Mouse (Mus musculus): Measurements from ENCODE around the gene Smim7. TPM values are rescaled to one million over a fixed set of nuclear protein-coding genes. Genes with fewer than 3 reads are reported as not detected.

The Smim7 gene
- polyA plus RNA-seq, 1 experiment from 2014 or later, result 103 TPM

DNA sequence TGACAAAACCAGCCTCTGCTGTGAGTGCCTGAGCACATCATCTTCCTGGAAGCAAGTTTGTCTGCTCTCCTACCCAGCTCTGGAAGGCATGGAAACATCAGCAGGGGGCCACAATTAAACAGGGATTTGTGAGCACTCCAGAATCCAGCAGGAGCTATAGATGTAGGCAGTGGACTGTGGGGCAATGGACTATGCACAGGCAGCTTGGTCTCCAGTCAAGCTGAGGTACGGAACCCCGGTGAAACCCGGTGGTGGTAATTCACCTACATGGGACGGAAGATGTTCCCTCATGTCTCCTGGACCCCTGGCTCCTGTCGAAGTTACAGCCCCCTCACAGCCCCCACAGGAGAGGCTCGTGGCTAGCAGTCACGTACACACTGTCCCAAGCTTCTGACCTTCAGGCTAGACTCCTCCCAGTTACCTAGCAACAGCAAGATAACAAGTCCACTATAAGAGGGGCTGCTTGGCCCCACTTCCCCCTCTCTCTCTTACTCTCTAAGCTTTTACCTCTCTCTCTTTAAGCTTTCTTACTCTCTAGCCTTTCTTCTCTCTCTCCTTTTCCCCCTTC lies 53.4 kb downstream of the Smim7 start:
- no peaks in the 10 kb centered on the region for H3K36me3 ChIP-seq (ENCODE audit: control insufficient read depth, insufficient read depth, low read length)
- 71% methylated on average over 7 of the region's 7 CpGs for WGBS
- no peak for ATAC-seq
- H3K27me3 ChIP-seq (replicated peaks; ENCODE audit: control insufficient read depth, insufficient read depth, low read length), result no peaks in the 10 kb centered on the region
- no peak for DNase-seq (ENCODE audit: low spot score)
- H3K9me3 ChIP-seq (replicated peaks; ENCODE audit: control insufficient read depth, low read length), result no peaks in the 10 kb centered on the region
- no peak overlapping the region for H3K4me2 ChIP-seq (ENCODE audit: low read length)
- H3K4me3 ChIP-seq (ENCODE audit: low read depth, low read length), result no peak overlapping the region
- no peak overlapping the region for H3K27ac ChIP-seq (ENCODE audit: low read depth, low read length)
- no peak overlapping the region for H3K9ac ChIP-seq (ENCODE audit: low read length)
- H3K4me1 ChIP-seq (ENCODE audit: control insufficient read depth, insufficient read depth, low read length), result no peaks in the 10 kb centered on the region

Small RNAs within 50 kb of the gene (microRNA-seq; reads per million reads assigned to microRNA genes)
- not detected for gene Gm28019

Other genes with a start within 250 kb of the Smim7 start
- 57.8 and 65.5 TPM in 2 replicates for gene Eps15l1, start 149.6 kb downstream of the Smim7 start, polyA plus RNA-seq (2014; fragmentation: Nextera tagmentation; extraction: Ambion mirVana)
- 1.0 and 1.1 TPM in 2 replicates for gene Calr3, start 127.2 kb downstream of the Smim7 start, polyA plus RNA-seq (2014; fragmentation: Nextera tagmentation; extraction: Ambion mirVana)
- gene 1700030K09Rik, start 127.2 kb downstream of the Smim7 start, polyA plus RNA-seq (2014; fragmentation: Nextera tagmentation; extraction: Ambion mirVana), result 14.8 and 17.1 TPM in 2 replicates
- 33.2 and 42.6 TPM in 2 replicates for gene Cherp, start 95.9 kb downstream of the Smim7 start, polyA plus RNA-seq (2014; fragmentation: Nextera tagmentation; extraction: Ambion mirVana)
- gene Slc35e1, start 78.5 kb downstream of the Smim7 start, polyA plus RNA-seq (2014; fragmentation: Nextera tagmentation; extraction: Ambion mirVana), result 5.8 and 6.6 TPM in 2 replicates
- 11.8 and 14.7 TPM in 2 replicates for gene Med26, start 22.8 kb downstream of the Smim7 start, polyA plus RNA-seq (2014; fragmentation: Nextera tagmentation; extraction: Ambion mirVana)
- 16.2 and 18.8 TPM in 2 replicates for gene Tmem38a, start 967 bp upstream of the Smim7 start, polyA plus RNA-seq (2014; fragmentation: Nextera tagmentation; extraction: Ambion mirVana)
- 0.81 and 1.3 TPM in 2 replicates for gene Nwd1, start 75.6 kb upstream of the Smim7 start, polyA plus RNA-seq (2014; fragmentation: Nextera tagmentation; extraction: Ambion mirVana)
- 230 and 253 TPM in 2 replicates for gene Sin3b, start 152.2 kb upstream of the Smim7 start, polyA plus RNA-seq (2014; fragmentation: Nextera tagmentation; extraction: Ambion mirVana)
- 0.42 and 0.77 TPM in 2 replicates for gene F2rl3, start 190.8 kb upstream of the Smim7 start, polyA plus RNA-seq (2014; fragmentation: Nextera tagmentation; extraction: Ambion mirVana)

Data from forebrain, embryonic 14.5 days (tissue).